Mouse (Mus musculus): Measurements from ENCODE around the gene Gpc2. TPM values are rescaled to one million over a fixed set of nuclear protein-coding genes. Genes with fewer than 3 reads are reported as not detected.

Gpc2 gene
- polyA plus RNA-seq (2015; fragmentation: Nextera tagmentation; extraction: Ambion mirVana): 1.4 and 1.5 TPM in 2 replicates

GRCm38 (mm10) chr5:138279585-138280424 lies at the start of gene Gpc2, which contains the start of the genes Gm43720 and Stag3:
Gene Gpc2, minus strand, starts transcription at chr5:138280005.
Gene Gm43720, minus strand, starts transcription at chr5:138279958.
Gene Stag3, plus strand, starts transcription at chr5:138280240.

GRCm38 (mm10) chr5:138272409-138272923 lies 7.3 kb downstream of the Gpc2 start, which contains the start of gene Gal3st4:
Gene Gal3st4, minus strand, starts transcription at chr5:138272840.

GRCm38 (mm10) chr5:138263260-138264206 lies 16.3 kb downstream of the Gpc2 start, which contains the start of gene BC037034:
Gene BC037034, minus strand, starts transcription at chr5:138264033.

GRCm38 (mm10) chr5:138255353-138256093 lies 24.3 kb downstream of the Gpc2 start, which contains the start of gene Lamtor4:
Gene Lamtor4, plus strand, starts transcription at chr5:138255482.

DNA sequence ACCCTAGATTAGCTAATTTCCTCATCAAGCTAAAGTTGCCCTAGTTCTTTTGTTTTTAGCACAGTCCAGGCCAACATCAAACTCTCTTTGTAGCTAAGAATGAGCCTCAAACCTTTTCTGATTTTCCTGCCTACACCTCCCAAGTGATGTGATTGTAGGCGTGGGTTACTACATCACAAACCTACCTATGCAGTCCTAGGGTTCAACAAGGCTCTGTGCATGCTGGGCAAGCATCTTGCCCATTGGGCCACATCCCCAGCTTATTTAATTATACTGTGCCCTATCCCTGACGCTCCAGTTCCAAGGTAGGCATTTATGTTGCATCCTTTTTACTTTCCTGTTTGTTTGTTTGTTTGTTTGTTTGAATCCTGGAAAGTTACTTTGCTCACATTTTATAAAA lies 54.1 kb downstream of the Gpc2 start, which contains the start of gene Nxpe5:
TSS of gene Nxpe5 (plus strand) at position 199 of the 400 bp plus-strand sequence.

Other genes with a start within 250 kb of the Gpc2 start
- not detected in 2 replicates for gene Smok3c, start 226.8 kb downstream of the Gpc2 start, polyA plus RNA-seq (2015; fragmentation: Nextera tagmentation; extraction: Ambion mirVana)
- 5.8 and 7.2 TPM in 2 replicates for gene Zkscan1, start 194.9 kb downstream of the Gpc2 start, polyA plus RNA-seq (2015; fragmentation: Nextera tagmentation; extraction: Ambion mirVana)
- 23.5 and 26.3 TPM in 2 replicates for gene Zscan21, start 163.1 kb downstream of the Gpc2 start, polyA plus RNA-seq (2015; fragmentation: Nextera tagmentation; extraction: Ambion mirVana)
- gene Zfp113, start 124.3 kb downstream of the Gpc2 start, polyA plus RNA-seq (2015; fragmentation: Nextera tagmentation; extraction: Ambion mirVana): 6.8 and 7.5 TPM in 2 replicates
- 224 and 240 TPM in 2 replicates for gene Cops6, start 118.9 kb downstream of the Gpc2 start, polyA plus RNA-seq (2015; fragmentation: Nextera tagmentation; extraction: Ambion mirVana)
- gene Ap4m1, start 108.0 kb downstream of the Gpc2 start, polyA plus RNA-seq (2015; fragmentation: Nextera tagmentation; extraction: Ambion mirVana): 9.8 and 10.3 TPM in 2 replicates
- 38.7 and 44.9 TPM in 2 replicates for gene Mcm7, start 107.6 kb downstream of the Gpc2 start, polyA plus RNA-seq (2015; fragmentation: Nextera tagmentation; extraction: Ambion mirVana)
- 33.7 and 34.9 TPM in 2 replicates for gene Taf6, start 92.6 kb downstream of the Gpc2 start, polyA plus RNA-seq (2015; fragmentation: Nextera tagmentation; extraction: Ambion mirVana)
- 21.2 and 22.7 TPM in 2 replicates for gene Cnpy4, start 92.5 kb downstream of the Gpc2 start, polyA plus RNA-seq (2015; fragmentation: Nextera tagmentation; extraction: Ambion mirVana)
- 8.4 and 9.6 TPM in 2 replicates for gene Mblac1, start 85.7 kb downstream of the Gpc2 start, polyA plus RNA-seq (2015; fragmentation: Nextera tagmentation; extraction: Ambion mirVana)
- gene Nxpe5, start 54.1 kb downstream of the Gpc2 start, polyA plus RNA-seq (2015; fragmentation: Nextera tagmentation; extraction: Ambion mirVana): 0.42 and 0.51 TPM in 2 replicates
- gene Lamtor4, start 24.5 kb downstream of the Gpc2 start, polyA plus RNA-seq (2015; fragmentation: Nextera tagmentation; extraction: Ambion mirVana): 71.9 and 85.1 TPM in 2 replicates
- gene BC037034, start 16.0 kb downstream of the Gpc2 start, polyA plus RNA-seq (2015; fragmentation: Nextera tagmentation; extraction: Ambion mirVana): 2.6 and 2.7 TPM in 2 replicates
- gene Gal3st4, start 7.2 kb downstream of the Gpc2 start, polyA plus RNA-seq (2015; fragmentation: Nextera tagmentation; extraction: Ambion mirVana): 1.9 and 2.0 TPM in 2 replicates
- 0.12 and 0.25 TPM in 2 replicates for gene Gm43720, start within 50 bp of the Gpc2 start, polyA plus RNA-seq (2015; fragmentation: Nextera tagmentation; extraction: Ambion mirVana)
- 0.61 and 1.1 TPM in 2 replicates for gene Stag3, start 235 bp upstream of the Gpc2 start, polyA plus RNA-seq (2015; fragmentation: Nextera tagmentation; extraction: Ambion mirVana)
- not detected in 2 replicates for gene Pvrig, start 62.0 kb upstream of the Gpc2 start, polyA plus RNA-seq (2015; fragmentation: Nextera tagmentation; extraction: Ambion mirVana)
- 9.4 and 9.6 TPM in 2 replicates for gene Zfp157, start 161.5 kb upstream of the Gpc2 start, polyA plus RNA-seq (2015; fragmentation: Nextera tagmentation; extraction: Ambion mirVana)

Measured in urinary bladder, postnatal 0 days (tissue).